Mouse (Mus musculus) C2C12 (cell line): ENCODE results near the gene Asl. TPM values are rescaled to one million over a fixed set of nuclear protein-coding genes. Genes with fewer than 3 reads are reported as not detected.

Experiments used
- H3K27me3 ChIP-seq: one replicate; pipeline ENCODE4 v1.6.1; 2011; ENCODE audit not compliant: control insufficient read depth, insufficient read depth, insufficient read length
- H3K36me3 ChIP-seq: one replicate; pipeline ENCODE4 v1.6.1; 2011; ENCODE audit not compliant: control insufficient read depth, insufficient read depth
- H3K4me3 ChIP-seq: one replicate; pipeline ENCODE4 v1.5.1; 2011; ENCODE audit warnings: mild to moderate bottlenecking, control low read depth; ENCODE audit not compliant: poor library complexity, insufficient read depth, severe bottlenecking
- H3K79me2 ChIP-seq: one replicate; pipeline ENCODE4 v1.6.1; 2011; ENCODE audit not compliant: control insufficient read depth, insufficient read depth
- H3K79me3 ChIP-seq: one replicate; pipeline ENCODE4 v1.6.1; 2011; ENCODE audit warnings: low read depth, control low read depth
- H3ac ChIP-seq: one replicate; pipeline ENCODE3; 2011; ENCODE audit warnings: low read depth; ENCODE audit not compliant: control insufficient read depth, insufficient read length
- CEBPB ChIP-seq: IDR thresholded peaks from one replicate; pipeline ENCODE4 v1.6.1; 2011; ENCODE audit warnings: low read depth, mild to moderate bottlenecking, control low read depth, moderate library complexity
- CTCF ChIP-seq: IDR thresholded peaks from one replicate; pipeline ENCODE4 v1.5.1; 2011; ENCODE audit not compliant: control insufficient read depth, insufficient read depth, insufficient read length
- FOSL1 ChIP-seq: IDR thresholded peaks from one replicate; pipeline ENCODE4 v1.8.0; 2011; ENCODE audit warnings: mild to moderate bottlenecking, low read length; ENCODE audit not compliant: poor library complexity, insufficient read depth, severe bottlenecking
- MAX ChIP-seq: IDR thresholded peaks from one replicate; pipeline ENCODE4 v1.6.1; 2011; ENCODE audit warnings: mild to moderate bottlenecking, control low read depth
- MYOD1 ChIP-seq: IDR thresholded peaks from one replicate; pipeline ENCODE4 v1.6.1; 2011; ENCODE audit warnings: low read depth; ENCODE audit not compliant: control insufficient read depth, insufficient read length
- MYOG ChIP-seq: IDR thresholded peaks from one replicate; pipeline ENCODE4 v1.6.1; 2011; ENCODE audit not compliant: control insufficient read depth, insufficient read length; ENCODE audit errors: extremely low read depth
- USF1 ChIP-seq: IDR thresholded peaks from one replicate; pipeline ENCODE4 v1.6.1; 2011; ENCODE audit warnings: low read depth, mild to moderate bottlenecking, control low read depth, moderate library complexity
- polyA plus RNA-seq: library from polyadenylated mRNA; unstranded; fragments of >200 nt; fragmentation: generic; extraction: Trizol; gene quantifications from one replicate; pipeline ENCODE4 v1.2.1, GENCODE M21; 2012; ENCODE audit warnings: missing spikeins

Gene Asl
- polyA plus RNA-seq, 1 experiment, result 26.4 TPM

- Histone ChIP-seq H3K79me2 (no peaks in the 10 kb centered on the region), H3K79me3 (no peaks in the 10 kb centered on the region), H3K4me3 (no peak overlapping the region), H3K36me3 (no peaks in the 10 kb centered on the region), H3ac (no peak overlapping the region), H3K27me3 (no peaks in the 10 kb centered on the region)
- TF ChIP-seq MAX, result no peak
- TF ChIP-seq CEBPB, result no peak
- TF ChIP-seq CTCF, result no peak
- TF ChIP-seq MYOD1, result no peak
- TF ChIP-seq MYOG, result no peak
- TF ChIP-seq USF1, result no peak
- no peak for TF ChIP-seq FOSL1
Observed at GRCm38 (mm10) chr5:130022366-130022765, 6.7 kb downstream of the Asl start.

- H3ac ChIP-seq, result no peak overlapping the region
- H3K79me2 ChIP-seq, result no peaks in the 10 kb centered on the region
- TF ChIP-seq MAX (no peak), CEBPB (no peak), CTCF (no peak), MYOD1 (no peak), FOSL1 (no peak), MYOG (no peak)
- H3K79me3 ChIP-seq, result no peaks in the 10 kb centered on the region
- H3K36me3 ChIP-seq, result no peaks in the 10 kb centered on the region
- H3K27me3 ChIP-seq, result no peaks in the 10 kb centered on the region
- no peak overlapping the region for H3K4me3 ChIP-seq
Observed at GRCm38 (mm10) chr5:130021361-130021966, 7.6 kb downstream of the Asl start.

GRCm38 (mm10) chr5:130019461-130019860 is 9.6 kb downstream of the Asl start:
- Histone ChIP-seq H3ac (no peak overlapping the region), H3K36me3 (no peaks in the 10 kb centered on the region), H3K27me3 (no peaks in the 10 kb centered on the region), H3K79me3 (no peaks in the 10 kb centered on the region), H3K4me3 (no peak overlapping the region), H3K79me2 (no peaks in the 10 kb centered on the region)
- TF ChIP-seq CTCF (no peak), MYOG (no peak), CEBPB (no peak), USF1 (no peak), MAX (no peak), FOSL1 (no peak), MYOD1 (no peak)

GRCm38 (mm10) chr5:130015104-130015503 is 13.9 kb downstream of the Asl start:
- Histone ChIP-seq H3K79me2 (no peaks in the 10 kb centered on the region), H3K79me3 (no peaks in the 10 kb centered on the region), H3K27me3 (no peaks in the 10 kb centered on the region), H3K36me3 (no peaks in the 10 kb centered on the region), H3K4me3 (no peak overlapping the region), H3ac (no peak overlapping the region)
- TF ChIP-seq CEBPB, result no peak

- no peaks in the 10 kb centered on the region for H3K36me3 ChIP-seq
- H3ac ChIP-seq, result no peak overlapping the region
- H3K79me2 ChIP-seq, result no peaks in the 10 kb centered on the region
- no peak for TF ChIP-seq MAX
- TF ChIP-seq CTCF, result no peak
- no peak for TF ChIP-seq MYOD1
- TF ChIP-seq USF1, result no peak
- TF ChIP-seq FOSL1, result no peak
- no peak for TF ChIP-seq CEBPB
- TF ChIP-seq MYOG, result no peak
- H3K79me3 ChIP-seq, result no peaks in the 10 kb centered on the region
- H3K4me3 ChIP-seq, result no peak overlapping the region
- no peaks in the 10 kb centered on the region for H3K27me3 ChIP-seq
Observed at GRCm38 (mm10) chr5:130010961-130011360, 18.1 kb downstream of the Asl start.

- Histone ChIP-seq H3K79me3 (no peaks in the 10 kb centered on the region), H3K36me3 (no peaks in the 10 kb centered on the region), H3K79me2 (no peaks in the 10 kb centered on the region), H3ac (no peak overlapping the region), H3K27me3 (no peaks in the 10 kb centered on the region), H3K4me3 (no peak overlapping the region)
- TF ChIP-seq USF1, result no peak
- TF ChIP-seq MAX, result no peak
- TF ChIP-seq CEBPB, result no peak
- TF ChIP-seq FOSL1, result no peak
- TF ChIP-seq CTCF, result no peak
- TF ChIP-seq MYOG, result no peak
- no peak for TF ChIP-seq MYOD1
Observed at GRCm38 (mm10) chr5:130009784-130010183, 19.3 kb downstream of the Asl start.
